Mouse (Mus musculus): Measurements from ENCODE around the gene Ano2. TPM values are rescaled to one million over a fixed set of nuclear protein-coding genes. Genes with fewer than 3 reads are reported as not detected.

Gene Ano2
- polyA plus RNA-seq, 1 experiment from 2014 or later: 0.29 TPM

GRCm38 (mm10) chr6:125858294-125858693 is 168.1 kb downstream of the Ano2 start:
- H3K9me3 ChIP-seq (ENCODE audit: control insufficient read depth, low read length): no peaks in the 10 kb centered on the region
- DNase-seq (ENCODE audit: low spot score) (no peak), ATAC-seq (ENCODE audit: insufficient read depth, low FRiP score, low TSS enrichment) (no peak)
- no peak overlapping the region for H3K4me2 ChIP-seq (ENCODE audit: low read depth)
- H3K27ac ChIP-seq (ENCODE audit: low read depth, low read length): no peak overlapping the region
- H3K27me3 ChIP-seq (ENCODE audit: control insufficient read depth, insufficient read depth, low read length): no peaks in the 10 kb centered on the region
- no peak overlapping the region for H3K9ac ChIP-seq (ENCODE audit: low read length)
- no peaks in the 10 kb centered on the region for H3K36me3 ChIP-seq (ENCODE audit: control insufficient read depth, insufficient read depth, low read length)
- WGBS: 76% methylated on average over 1 of the region's 1 CpGs
- no peak overlapping the region for H3K4me3 ChIP-seq (ENCODE audit: low read depth, low read length)
- no peaks in the 10 kb centered on the region for H3K4me1 ChIP-seq (ENCODE audit: control insufficient read depth, insufficient read depth, low read length)

DNA sequence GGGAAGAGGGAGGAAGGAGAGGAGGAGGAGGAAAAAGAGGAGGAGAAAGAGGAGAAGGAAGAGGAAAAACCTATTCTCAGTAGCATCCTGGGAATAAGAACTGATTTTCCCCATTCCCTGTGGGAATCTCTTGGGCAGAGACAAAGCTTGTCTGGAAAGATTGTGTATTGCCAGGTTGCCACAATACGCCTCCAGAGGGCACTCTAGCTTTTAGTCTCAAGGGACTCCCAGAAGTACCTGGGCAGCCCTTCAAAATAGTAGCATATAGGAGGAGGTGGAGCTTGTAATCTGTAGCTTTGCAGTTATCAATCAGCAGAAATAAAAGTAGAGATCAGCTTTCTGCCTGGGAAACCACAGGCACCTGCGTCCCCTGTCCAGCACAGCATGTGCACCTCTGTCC is 178.3 kb downstream of the Ano2 start:
- DNase-seq (ENCODE audit: low spot score): peak; percentile 24
- H3K4me1 ChIP-seq (ENCODE audit: control insufficient read depth, insufficient read depth, low read length): no peaks in the 10 kb centered on the region
- H3K9me3 ChIP-seq (ENCODE audit: control insufficient read depth, low read length): no peaks in the 10 kb centered on the region
- no peak overlapping the region for H3K4me3 ChIP-seq (ENCODE audit: low read depth, low read length)
- H3K4me2 ChIP-seq (ENCODE audit: low read depth): no peak overlapping the region
- no peak overlapping the region for H3K9ac ChIP-seq (ENCODE audit: low read length)
- no peak overlapping the region for H3K27ac ChIP-seq (ENCODE audit: low read depth, low read length)
- H3K27me3 ChIP-seq (ENCODE audit: control insufficient read depth, insufficient read depth, low read length): no peaks in the 10 kb centered on the region
- ATAC-seq (ENCODE audit: insufficient read depth, low FRiP score, low TSS enrichment): no peak
- WGBS: 43% methylated on average over 2 of the region's 2 CpGs
- H3K36me3 ChIP-seq (ENCODE audit: control insufficient read depth, insufficient read depth, low read length): no peaks in the 10 kb centered on the region

GRCm38 (mm10) chr6:125871482-125871881 is 181.3 kb downstream of the Ano2 start:
- Histone ChIP-seq H3K27ac (ENCODE audit: low read depth, low read length) (no peak overlapping the region), H3K4me1 (ENCODE audit: control insufficient read depth, insufficient read depth, low read length) (no peaks in the 10 kb centered on the region), H3K4me2 (ENCODE audit: low read depth) (no peak overlapping the region), H3K9ac (ENCODE audit: low read length) (no peak overlapping the region), H3K9me3 (ENCODE audit: control insufficient read depth, low read length) (no peaks in the 10 kb centered on the region), H3K4me3 (ENCODE audit: low read depth, low read length) (no peak overlapping the region), H3K36me3 (ENCODE audit: control insufficient read depth, insufficient read depth, low read length) (no peaks in the 10 kb centered on the region), H3K27me3 (ENCODE audit: control insufficient read depth, insufficient read depth, low read length) (no peaks in the 10 kb centered on the region)
- DNase-seq (ENCODE audit: low spot score) (no peak), ATAC-seq (ENCODE audit: insufficient read depth, low FRiP score, low TSS enrichment) (no peak)
- WGBS: 89% methylated on average over 4 of the region's 4 CpGs

DNA sequence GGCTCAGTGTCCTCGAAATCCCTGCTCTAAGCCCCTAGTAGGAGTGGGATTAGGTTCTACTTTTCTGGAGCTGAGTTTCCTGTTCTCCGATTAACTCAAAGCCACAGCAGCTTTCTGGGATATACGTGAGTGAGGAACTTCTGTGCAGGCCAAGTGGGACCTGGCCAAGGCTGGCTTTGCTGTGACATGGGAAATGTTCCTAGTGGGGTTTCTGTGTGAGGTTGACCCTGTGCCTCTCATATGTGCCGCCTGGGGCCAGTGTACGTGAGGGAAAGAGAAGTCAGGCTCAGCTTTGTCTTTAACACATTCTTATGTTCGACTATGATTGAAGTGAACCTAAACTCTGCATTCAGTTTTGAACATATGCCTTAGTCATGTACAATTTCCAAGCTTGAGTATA is 184.5 kb downstream of the Ano2 start:
- Histone ChIP-seq H3K4me3 (ENCODE audit: low read depth, low read length) (no peak overlapping the region), H3K9ac (ENCODE audit: low read length) (no peak overlapping the region), H3K9me3 (ENCODE audit: control insufficient read depth, low read length) (no peaks in the 10 kb centered on the region), H3K4me2 (ENCODE audit: low read depth) (no peak overlapping the region), H3K36me3 (ENCODE audit: control insufficient read depth, insufficient read depth, low read length) (no peaks in the 10 kb centered on the region), H3K4me1 (ENCODE audit: control insufficient read depth, insufficient read depth, low read length) (no peaks in the 10 kb centered on the region), H3K27ac (ENCODE audit: low read depth, low read length) (no peak overlapping the region), H3K27me3 (ENCODE audit: control insufficient read depth, insufficient read depth, low read length) (no peaks in the 10 kb centered on the region)
- 90% methylated on average over 6 of the region's 6 CpGs for WGBS
- no peak for DNase-seq (ENCODE audit: low spot score)
- no peak for ATAC-seq (ENCODE audit: insufficient read depth, low FRiP score, low TSS enrichment)

DNA sequence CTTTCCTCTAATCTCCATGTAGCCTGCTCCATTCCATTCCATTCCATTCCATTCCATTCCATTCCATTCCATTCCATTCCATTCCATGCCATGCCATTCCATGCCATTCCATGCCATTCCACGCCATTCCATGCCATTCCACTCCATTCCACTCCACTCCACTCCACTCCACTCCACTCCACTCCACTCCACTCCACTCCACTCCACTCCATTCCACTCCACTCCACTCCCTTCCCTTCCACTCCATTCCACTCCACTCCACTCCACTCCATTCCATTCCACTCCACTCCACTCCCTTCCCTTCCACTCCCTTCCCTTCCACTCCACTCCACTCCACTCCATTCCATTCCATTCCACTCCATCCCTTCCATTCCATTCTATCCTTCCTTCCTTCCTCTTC is 186.7 kb downstream of the Ano2 start:
- Histone ChIP-seq H3K4me3 (ENCODE audit: low read depth, low read length) (no peak overlapping the region), H3K9ac (ENCODE audit: low read length) (no peak overlapping the region), H3K27ac (ENCODE audit: low read depth, low read length) (no peak overlapping the region), H3K4me1 (ENCODE audit: control insufficient read depth, insufficient read depth, low read length) (no peaks in the 10 kb centered on the region), H3K9me3 (ENCODE audit: control insufficient read depth, low read length) (no peaks in the 10 kb centered on the region), H3K27me3 (ENCODE audit: control insufficient read depth, insufficient read depth, low read length) (no peaks in the 10 kb centered on the region), H3K4me2 (ENCODE audit: low read depth) (no peak overlapping the region), H3K36me3 (ENCODE audit: control insufficient read depth, insufficient read depth, low read length) (no peaks in the 10 kb centered on the region)
- DNase-seq (ENCODE audit: low spot score) (no peak), ATAC-seq (ENCODE audit: insufficient read depth, low FRiP score, low TSS enrichment) (no peak)
- WGBS: 70% methylated on average over 1 of the region's 1 CpGs

GRCm38 (mm10) chr6:125878671-125879070 is 188.5 kb downstream of the Ano2 start:
- H3K4me3 ChIP-seq (ENCODE audit: low read depth, low read length): no peak overlapping the region
- WGBS: 77% methylated on average over 2 of the region's 2 CpGs

DNA sequence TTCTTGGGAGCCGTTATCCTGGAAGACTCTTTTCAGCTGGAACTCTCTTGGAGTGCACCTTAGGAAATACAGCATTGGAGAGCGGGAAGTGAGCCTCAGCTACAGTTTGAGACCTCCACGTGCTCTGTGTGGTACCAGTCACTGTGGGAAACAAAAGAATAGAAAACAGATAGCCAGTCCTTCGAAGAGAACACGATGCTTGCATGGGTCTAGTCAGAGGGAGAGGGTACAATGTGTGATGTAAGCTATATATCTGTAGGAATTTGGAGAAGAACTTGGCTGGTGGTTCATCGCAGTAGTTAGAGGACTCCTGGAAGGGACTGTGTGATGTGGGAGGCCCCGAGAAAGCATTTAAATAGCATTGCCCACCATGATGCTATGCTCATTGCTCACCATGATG is 189.1 kb downstream of the Ano2 start:
- Histone ChIP-seq H3K27ac (ENCODE audit: low read depth, low read length) (no peak overlapping the region), H3K9me3 (ENCODE audit: control insufficient read depth, low read length) (no peaks in the 10 kb centered on the region), H3K27me3 (ENCODE audit: control insufficient read depth, insufficient read depth, low read length) (no peaks in the 10 kb centered on the region), H3K4me3 (ENCODE audit: low read depth, low read length) (no peak overlapping the region), H3K9ac (ENCODE audit: low read length) (no peak overlapping the region), H3K36me3 (ENCODE audit: control insufficient read depth, insufficient read depth, low read length) (no peaks in the 10 kb centered on the region), H3K4me2 (ENCODE audit: low read depth) (no peak overlapping the region), H3K4me1 (ENCODE audit: control insufficient read depth, insufficient read depth, low read length) (no peaks in the 10 kb centered on the region)
- 93% methylated on average over 7 of the region's 7 CpGs for WGBS
- DNase-seq (ENCODE audit: low spot score) (no peak), ATAC-seq (ENCODE audit: insufficient read depth, low FRiP score, low TSS enrichment) (no peak)

More at GRCm38 (mm10) chr6:125878671-125879070, 188.5 kb downstream of the Ano2 start:
- Histone ChIP-seq H3K4me1 (ENCODE audit: control insufficient read depth, insufficient read depth, low read length) (no peaks in the 10 kb centered on the region), H3K9me3 (ENCODE audit: control insufficient read depth, low read length) (no peaks in the 10 kb centered on the region), H3K27me3 (ENCODE audit: control insufficient read depth, insufficient read depth, low read length) (no peaks in the 10 kb centered on the region), H3K36me3 (ENCODE audit: control insufficient read depth, insufficient read depth, low read length) (no peaks in the 10 kb centered on the region), H3K9ac (ENCODE audit: low read length) (no peak overlapping the region), H3K27ac (ENCODE audit: low read depth, low read length) (no peak overlapping the region), H3K4me2 (ENCODE audit: low read depth) (no peak overlapping the region)
- ATAC-seq (ENCODE audit: insufficient read depth, low FRiP score, low TSS enrichment) (no peak), DNase-seq (ENCODE audit: low spot score) (no peak)

GRCm38 (mm10) chr6:125888596-125888995 is 198.4 kb downstream of the Ano2 start:
- no peaks in the 10 kb centered on the region for H3K9me3 ChIP-seq (ENCODE audit: control insufficient read depth, low read length)
- H3K4me1 ChIP-seq (ENCODE audit: control insufficient read depth, insufficient read depth, low read length): no peaks in the 10 kb centered on the region
- 96% methylated on average over 1 of the region's 1 CpGs for WGBS
- H3K4me2 ChIP-seq (ENCODE audit: low read depth): no peak overlapping the region
- H3K4me3 ChIP-seq (ENCODE audit: low read depth, low read length): no peak overlapping the region
- no peaks in the 10 kb centered on the region for H3K27me3 ChIP-seq (ENCODE audit: control insufficient read depth, insufficient read depth, low read length)
- H3K9ac ChIP-seq (ENCODE audit: low read length): no peak overlapping the region
- no peaks in the 10 kb centered on the region for H3K36me3 ChIP-seq (ENCODE audit: control insufficient read depth, insufficient read depth, low read length)
- H3K27ac ChIP-seq (ENCODE audit: low read depth, low read length): no peak overlapping the region
- no peak for ATAC-seq (ENCODE audit: insufficient read depth, low FRiP score, low TSS enrichment)
- no peak for DNase-seq (ENCODE audit: low spot score)

- ATAC-seq (ENCODE audit: insufficient read depth, low FRiP score, low TSS enrichment) (no peak), DNase-seq (ENCODE audit: low spot score) (no peak)
- Histone ChIP-seq H3K27ac (ENCODE audit: low read depth, low read length) (no peak overlapping the region), H3K4me1 (ENCODE audit: control insufficient read depth, insufficient read depth, low read length) (no peaks in the 10 kb centered on the region), H3K4me3 (ENCODE audit: low read depth, low read length) (no peak overlapping the region), H3K4me2 (ENCODE audit: low read depth) (no peak overlapping the region), H3K27me3 (ENCODE audit: control insufficient read depth, insufficient read depth, low read length) (no peaks in the 10 kb centered on the region), H3K9me3 (ENCODE audit: control insufficient read depth, low read length) (no peaks in the 10 kb centered on the region), H3K9ac (ENCODE audit: low read length) (no peak overlapping the region), H3K36me3 (ENCODE audit: control insufficient read depth, insufficient read depth, low read length) (no peaks in the 10 kb centered on the region)
- WGBS: 88% methylated on average over 3 of the region's 3 CpGs
These were observed 204.1 kb downstream of the Ano2 start for GRCm38 (mm10) chr6:125894340-125894739.

Data from neural tube, embryonic 11.5 days (tissue).